Mouse (Mus musculus) v-Abl transformed pro-B cells (cell line): ENCODE measurements at regions not wholly inside any gene's neighbourhood (a gene's known extent, or its start where the extent isn't known, plus 50 kb on each side); places are given as distances from the start of the nearest gene placed in this dataset.

Experiments
- in situ Hi-C, 2 experiments: fragments of 400-800 bp; cut with MboI; formaldehyde crosslinking; loops; one replicate each; pipeline ENCODE4 v1.15.1; 2025; ENCODE audit not compliant: unreplicated experiment in 2 of 2

GRCm38 (mm10) chr3:121867301-121867700, 52.2 kb upstream of the Abcd3 start:
- in situ Hi-C loops = no loop called here

GRCm38 (mm10) chr3:121864734-121865445, 49.8 kb upstream of the Abcd3 start:
- in situ Hi-C loops = no loop called here
